Mouse (Mus musculus) T-helper 1 cell (primary cell): ENCODE data around the gene Gm10073.
"Not testable (repeated sequence)": the region's sequence is repeated elsewhere in the genome, so short reads cannot be mapped to it uniquely, and the experiment has no call there.

Experiments used
- in situ Hi-C: fragments of 300-600 bp; cut with MboI, MseI; formaldehyde crosslinking; loops from one replicate; pipeline ENCODE4 v1.15.1; 2025; ENCODE audit warnings: high pct_unique_total_duplicates

Gm10073 gene

DNA sequence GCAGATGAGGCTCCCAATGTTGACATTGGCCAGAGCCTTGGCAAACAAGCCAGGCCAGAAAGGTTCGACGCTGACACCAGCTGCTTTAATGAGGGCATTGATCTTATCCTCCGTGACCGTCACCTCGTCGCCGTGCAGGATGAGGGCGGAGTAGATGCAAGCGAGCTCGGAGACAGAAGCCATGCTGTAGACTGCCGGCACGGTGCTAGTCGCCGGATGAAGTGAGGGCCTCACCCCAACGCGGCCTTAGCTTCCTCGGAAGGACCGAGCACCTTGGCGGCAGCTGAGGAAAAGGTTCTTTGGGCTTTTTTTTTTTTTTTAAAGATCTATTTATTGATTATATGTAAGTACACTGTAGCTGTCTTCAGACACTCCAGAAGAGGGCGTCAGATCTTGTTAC is at the start of gene Gm10073:
Gene Gm10073 (minus strand): TSS at position 294 of the 400 bp plus-strand sequence.
- in situ Hi-C loops, result not testable (repeated sequence)

DNA sequence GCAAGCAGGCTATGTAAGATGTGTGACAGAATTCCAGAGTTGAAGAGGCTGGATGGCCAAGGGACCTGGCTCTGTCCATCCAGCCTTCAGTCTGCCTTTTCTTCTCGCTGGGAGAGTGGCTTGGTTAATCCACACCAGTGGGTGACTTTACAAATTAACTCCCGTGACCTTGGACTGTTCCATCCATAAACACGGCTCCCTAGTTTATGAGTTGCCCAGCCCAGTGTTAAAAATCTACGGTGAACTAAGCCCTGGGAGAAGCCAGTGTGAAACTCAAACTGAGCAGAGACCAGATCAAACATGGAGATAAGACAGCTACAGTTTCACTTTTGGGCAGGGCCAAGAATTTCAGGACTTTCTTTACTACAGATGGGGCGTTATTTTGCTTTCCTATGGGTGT is 49.8 kb upstream of the Gm10073 start:
- in situ Hi-C loops, result no loop called here

- in situ Hi-C loops, result no loop called here
These were observed 47.2 kb upstream of the Gm10073 start for GRCm38 (mm10) chr8:106620488-106620887.

DNA sequence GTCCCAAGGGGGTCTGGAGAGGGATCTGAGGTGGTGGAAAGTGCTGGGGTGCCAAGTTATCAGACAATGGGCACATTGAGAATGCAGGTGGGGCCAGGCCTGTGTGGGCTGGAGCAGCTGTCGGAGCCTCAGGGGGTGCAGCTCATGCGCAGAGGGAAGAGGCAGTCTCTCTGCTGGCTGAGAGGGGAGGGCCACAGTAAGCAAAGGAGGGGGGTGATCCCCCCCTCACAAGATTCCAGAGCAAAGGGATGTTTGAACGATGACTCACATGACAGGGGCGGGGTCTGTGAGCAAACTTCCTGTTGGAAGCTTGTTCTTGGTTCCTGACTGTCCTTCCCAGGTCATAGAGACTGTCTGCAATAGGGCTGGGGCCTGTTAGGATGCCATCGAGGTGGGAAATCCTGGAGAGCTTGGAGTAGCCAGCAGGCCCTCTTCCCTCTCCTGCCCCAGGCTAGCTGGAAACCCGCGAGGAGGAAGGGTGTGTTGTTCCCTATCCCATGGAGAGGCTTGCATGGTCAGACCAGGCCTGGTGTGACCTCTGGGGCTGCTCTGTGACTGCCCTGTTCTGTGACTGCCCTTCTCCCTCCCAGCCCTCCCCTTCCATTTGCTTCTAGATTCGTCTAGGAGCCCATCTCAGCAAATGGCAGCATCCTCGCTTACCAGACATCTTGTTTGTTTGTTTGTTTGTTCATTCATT is 46.4 kb upstream of the Gm10073 start:
- in situ Hi-C loops, result no loop called here

DNA sequence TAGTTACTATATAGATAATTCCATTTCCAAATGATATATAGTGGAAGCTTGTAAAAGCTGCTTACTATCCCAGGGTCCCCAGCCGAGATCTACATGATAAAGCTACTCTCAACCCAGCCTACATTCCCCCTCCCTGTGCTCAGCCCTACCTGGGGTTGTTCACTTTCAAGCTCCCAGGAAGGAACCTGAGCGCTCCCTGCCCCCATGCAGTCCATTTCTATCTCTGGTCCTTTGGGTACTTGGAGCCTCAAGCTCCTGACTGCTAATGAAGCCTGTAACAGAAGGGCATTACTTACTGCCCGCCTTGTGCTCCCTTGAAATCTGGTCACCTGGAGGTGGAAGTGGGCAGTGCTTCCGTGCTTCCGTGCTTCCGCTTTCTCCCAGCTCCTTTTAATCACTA is 45.1 kb upstream of the Gm10073 start:
- in situ Hi-C loops, result no loop called here

GRCm38 (mm10) chr8:106617865-106618264 is 44.6 kb upstream of the Gm10073 start:
- in situ Hi-C loops, result no loop called here

GRCm38 (mm10) chr8:106617196-106617595 is 43.9 kb upstream of the Gm10073 start:
- in situ Hi-C loops, result no loop called here

DNA sequence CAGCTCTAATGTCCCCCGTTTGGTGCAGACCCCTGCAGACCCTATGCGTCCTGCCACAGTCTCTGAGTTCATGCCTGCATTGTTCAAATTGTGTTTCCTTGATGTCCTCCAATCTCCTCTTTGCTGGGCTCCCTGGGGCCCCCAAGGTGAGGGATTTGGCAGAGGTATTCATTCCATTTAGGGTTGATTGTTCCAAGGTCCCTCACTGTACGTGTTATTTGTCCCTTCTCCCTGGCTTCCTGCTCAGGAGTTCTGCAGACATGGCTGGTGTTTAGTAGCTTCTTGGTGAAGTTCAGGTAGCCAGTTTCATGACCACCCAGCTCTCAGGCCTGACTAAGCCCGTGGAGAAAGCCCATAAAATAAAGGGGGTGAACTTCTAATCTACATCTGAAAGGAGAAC is 43.4 kb upstream of the Gm10073 start:
- in situ Hi-C loops, result no loop called here

DNA sequence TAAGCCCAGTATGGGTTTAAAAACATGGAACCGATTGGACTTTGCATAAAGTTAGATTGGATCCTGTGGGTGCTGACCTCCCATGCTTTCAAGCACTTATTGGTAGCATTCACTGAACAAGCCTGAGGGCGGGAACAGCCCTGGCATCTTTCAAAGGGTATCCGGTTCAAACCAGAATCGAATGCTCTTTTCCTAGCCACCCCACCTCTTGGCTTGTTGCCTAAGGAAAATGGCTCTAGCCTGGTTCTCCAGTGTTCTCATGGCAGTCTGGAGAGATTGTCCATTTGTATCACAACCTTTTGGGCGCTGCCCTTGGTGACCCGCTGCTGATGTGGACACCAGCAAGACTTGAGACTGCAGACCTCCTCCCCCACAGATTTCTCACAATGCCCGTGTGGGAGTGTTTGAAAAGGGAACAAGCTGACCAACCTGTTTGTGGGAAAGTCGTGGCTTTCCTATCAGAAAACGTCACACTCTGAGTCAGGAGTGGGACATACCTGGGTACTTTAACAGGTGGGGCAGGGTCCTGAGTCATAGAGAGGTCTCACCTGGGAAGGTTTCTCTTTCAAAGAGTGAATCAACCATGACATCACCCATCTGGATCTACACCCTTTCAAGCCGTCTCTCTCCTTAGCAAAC is 42.5 kb upstream of the Gm10073 start:
- in situ Hi-C loops, result no loop called here

GRCm38 (mm10) chr8:106614704-106615103 is 41.4 kb upstream of the Gm10073 start:
- in situ Hi-C loops, result no loop called here

DNA sequence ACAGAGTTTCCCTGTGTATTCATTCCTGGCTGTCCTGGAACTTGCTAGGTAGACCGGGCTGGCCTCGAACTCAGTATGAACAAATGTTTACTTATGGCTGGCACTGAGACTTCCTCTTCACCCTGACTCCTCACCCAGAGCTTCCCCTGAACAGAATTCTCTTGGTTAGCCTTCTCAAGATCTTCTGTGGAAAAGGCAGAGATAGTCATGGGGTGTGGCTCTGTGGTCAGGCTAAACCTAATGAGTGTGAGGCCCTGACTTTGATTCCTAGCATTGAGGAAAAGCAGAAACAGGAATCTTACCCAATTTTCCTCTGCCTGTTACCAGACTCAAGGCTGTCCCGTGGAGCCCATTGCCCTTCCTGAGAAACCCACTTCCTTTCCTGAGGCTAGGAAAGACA is 38.8 kb upstream of the Gm10073 start:
- in situ Hi-C loops, result no loop called here

DNA sequence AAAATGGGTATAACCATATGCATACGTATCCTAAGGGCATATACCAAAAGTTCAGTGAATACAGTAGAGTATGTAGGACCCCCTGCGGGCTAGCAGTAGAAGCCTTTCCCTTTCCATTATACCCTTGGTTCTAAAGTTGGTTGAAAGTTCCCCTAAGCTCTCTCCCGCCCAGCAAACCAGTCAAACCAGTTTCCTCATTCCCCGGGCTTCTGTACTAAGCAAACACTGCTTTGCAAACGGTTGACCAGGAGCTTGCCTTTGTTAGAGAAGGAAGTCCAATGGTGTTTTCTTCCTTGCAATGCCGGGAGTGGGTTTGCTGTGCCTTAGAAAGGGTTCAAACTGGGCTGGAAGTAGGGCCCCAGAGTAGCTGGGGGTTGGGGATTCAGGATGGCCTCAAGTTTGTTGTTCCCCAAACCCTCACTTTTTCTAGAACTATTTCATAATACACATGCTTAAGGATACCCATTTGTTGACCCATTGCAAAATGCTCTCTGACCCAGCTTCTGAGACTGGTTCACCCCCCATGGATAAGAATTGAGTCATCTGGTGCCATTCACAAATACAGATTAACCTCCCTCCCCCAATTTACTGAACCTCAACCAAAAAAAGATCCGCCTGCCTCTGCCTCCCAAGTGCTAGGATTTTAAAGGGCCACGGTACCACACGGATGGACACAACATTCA is 37.8 kb upstream of the Gm10073 start:
- in situ Hi-C loops, result no loop called here

GRCm38 (mm10) chr8:106609076-106609903 is 36.0 kb upstream of the Gm10073 start:
- in situ Hi-C loops, result no loop called here

DNA sequence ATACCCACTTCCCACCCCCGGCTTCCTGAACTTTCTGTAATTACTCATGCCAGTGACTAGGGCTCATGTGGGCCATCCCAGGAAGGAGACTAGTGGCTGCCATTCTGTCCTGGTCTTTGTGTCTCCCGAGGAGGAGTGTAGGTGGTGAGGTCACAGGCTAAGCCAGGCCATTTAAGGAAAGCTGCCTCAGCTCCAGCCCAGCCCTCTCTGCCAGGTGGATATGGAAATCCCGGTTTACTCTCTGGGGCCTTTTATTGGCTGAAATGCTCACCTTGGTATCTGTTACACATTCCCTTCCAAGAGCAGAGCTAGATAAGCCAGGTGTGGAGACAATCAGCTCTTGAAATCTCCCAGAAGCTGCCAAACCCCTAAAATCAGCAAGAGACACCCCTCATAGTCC is 35.2 kb upstream of the Gm10073 start:
- in situ Hi-C loops, result no loop called here

- in situ Hi-C loops, result not testable (repeated sequence)
These were observed 34.5 kb upstream of the Gm10073 start for GRCm38 (mm10) chr8:106607783-106608182.

GRCm38 (mm10) chr8:106606601-106607145 is 33.4 kb upstream of the Gm10073 start:
- in situ Hi-C loops, result no loop called here

DNA sequence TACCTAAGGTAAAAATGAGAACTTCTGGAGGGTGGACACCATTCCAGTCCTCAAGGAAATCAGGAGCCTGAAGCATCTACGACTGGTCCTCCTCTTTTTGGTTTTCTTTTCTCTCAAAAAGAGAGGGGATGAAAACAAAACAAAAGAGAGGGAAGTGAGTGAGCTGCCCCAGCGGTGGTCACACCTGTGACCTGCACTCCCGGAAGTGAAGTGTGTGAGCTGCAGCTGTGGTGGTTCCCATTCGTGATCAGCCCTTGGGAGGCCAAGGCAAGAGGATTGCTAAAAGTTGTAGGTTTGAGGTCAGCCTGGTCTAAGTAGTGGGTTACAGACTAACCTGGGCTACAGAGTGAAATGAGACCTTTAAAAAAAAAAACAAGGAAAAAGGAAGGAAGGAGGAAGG is 32.9 kb upstream of the Gm10073 start:
- in situ Hi-C loops, result no loop called here

GRCm38 (mm10) chr8:106605657-106606056 is 32.4 kb upstream of the Gm10073 start:
- in situ Hi-C loops, result no loop called here

- in situ Hi-C loops, result no loop called here
These were observed 30.7 kb upstream of the Gm10073 start for GRCm38 (mm10) chr8:106603933-106604332.

- in situ Hi-C loops, result no loop called here
These were observed 30.0 kb upstream of the Gm10073 start, which contains the start of gene Cdh1 for GRCm38 (mm10) chr8:106603131-106603819. Gene Cdh1 (plus strand): TSS chr8:106603351.
